Mouse (Mus musculus): ENCODE results near the gene Gm10471. TPM values are rescaled to one million over a fixed set of nuclear protein-coding genes. Genes with fewer than 3 reads are reported as not detected.
"Not testable (repeated sequence)": the region's sequence is repeated elsewhere in the genome, so short reads cannot be mapped to it uniquely, and the experiment has no call there.

Gene Gm10471
- polyA plus RNA-seq (2014; fragmentation: Nextera tagmentation; extraction: Ambion mirVana), result not detected in 2 replicates

DNA sequence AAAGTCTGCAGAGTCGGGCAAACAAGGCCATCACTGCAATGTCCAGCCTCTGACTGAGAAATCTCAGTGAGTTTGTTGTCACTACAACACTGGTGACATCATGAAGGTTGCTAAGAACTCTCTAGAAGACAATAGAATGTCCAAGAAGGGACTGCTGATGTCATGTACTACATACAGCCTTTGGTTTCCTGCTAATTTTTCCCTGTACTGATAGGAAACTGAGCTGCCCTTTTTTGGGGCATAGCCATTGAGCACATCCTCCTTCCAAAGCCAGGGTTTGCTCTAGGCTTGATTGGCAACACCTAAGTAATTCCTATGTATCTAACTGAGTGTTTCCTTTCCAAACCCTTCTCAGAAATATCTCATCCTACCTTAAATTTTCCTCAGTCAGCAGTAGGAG lies at the start of gene Gm10471:
Gm10471 (minus strand) TSS at position 101 of the 400 bp plus-strand sequence.
- not testable (repeated sequence) for H3K9me3 ChIP-seq (ENCODE audit: low read depth, low read length)

DNA sequence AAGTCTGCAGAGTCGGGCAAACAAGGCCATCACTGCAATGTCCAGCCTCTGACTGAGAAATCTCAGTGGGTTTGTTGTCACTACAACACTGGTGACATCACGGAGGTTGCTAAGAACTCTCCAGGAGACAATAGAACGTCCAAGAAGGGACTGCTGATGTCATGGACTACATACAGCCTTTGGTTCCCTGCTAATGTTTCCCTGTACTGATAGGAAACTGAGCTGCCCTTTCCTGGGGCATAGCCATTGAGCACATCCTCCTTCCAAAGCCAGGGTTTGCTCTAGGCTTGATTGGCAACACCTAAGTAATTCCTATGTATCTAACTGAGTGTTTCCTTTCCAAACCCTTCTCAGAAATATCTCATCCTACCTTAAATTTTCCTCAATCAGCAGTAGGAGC lies 32.2 kb upstream of the Gm10471 start, which contains the start of gene Gm10220:
Gm10220 (minus strand) TSS at position 101 of the 400 bp plus-strand sequence.
- H3K4me1 ChIP-seq (ENCODE audit: insufficient read depth); H3K4me2 ChIP-seq; H3K27me3 ChIP-seq (ENCODE audit: insufficient read depth, low read length); H3K9me3 ChIP-seq (ENCODE audit: low read depth, low read length); H3K36me3 ChIP-seq (ENCODE audit: insufficient read depth); ATAC-seq (ENCODE audit: insufficient read depth); H3K9ac ChIP-seq; DNase-seq; H3K27ac ChIP-seq (ENCODE audit: low read depth); H3K4me3 ChIP-seq (ENCODE audit: low read depth, low read length): not testable (repeated sequence)
- no CpG with 5 or more reads among the region's 3 CpGs for WGBS

More for the DNA sequence above, at the start of gene Gm10471:
- not testable (repeated sequence) for H3K27ac ChIP-seq (ENCODE audit: low read depth); H3K36me3 ChIP-seq (ENCODE audit: insufficient read depth); H3K4me3 ChIP-seq (ENCODE audit: low read depth, low read length); H3K9ac ChIP-seq; H3K4me1 ChIP-seq (ENCODE audit: insufficient read depth); DNase-seq; ATAC-seq (ENCODE audit: insufficient read depth); H3K27me3 ChIP-seq (ENCODE audit: insufficient read depth, low read length); H3K4me2 ChIP-seq
- WGBS, result 52% methylated on average over 1 of the region's 1 CpGs

GRCm38 (mm10) chr5:26105262-26105661 lies 16.2 kb upstream of the Gm10471 start, which contains the start of gene 5031410I06Rik:
5031410I06Rik (minus strand) TSS chr5:26105362.
- not testable (repeated sequence) for H3K4me3 ChIP-seq (ENCODE audit: low read depth, low read length); H3K4me2 ChIP-seq; H3K27me3 ChIP-seq (ENCODE audit: insufficient read depth, low read length); H3K36me3 ChIP-seq (ENCODE audit: insufficient read depth); H3K9me3 ChIP-seq (ENCODE audit: low read depth, low read length); DNase-seq; H3K4me1 ChIP-seq (ENCODE audit: insufficient read depth); H3K27ac ChIP-seq (ENCODE audit: low read depth); H3K9ac ChIP-seq; ATAC-seq (ENCODE audit: insufficient read depth)
- WGBS, result no CpG with 5 or more reads among the region's 3 CpGs

- not testable (repeated sequence) for H3K27ac ChIP-seq (ENCODE audit: low read depth); H3K27me3 ChIP-seq (ENCODE audit: insufficient read depth, low read length); H3K9me3 ChIP-seq (ENCODE audit: low read depth, low read length); H3K4me1 ChIP-seq (ENCODE audit: insufficient read depth); H3K9ac ChIP-seq; H3K4me2 ChIP-seq; H3K4me3 ChIP-seq (ENCODE audit: low read depth, low read length); H3K36me3 ChIP-seq (ENCODE audit: insufficient read depth); ATAC-seq (ENCODE audit: insufficient read depth)
- peak; percentile 10 for DNase-seq
These were observed 10.1 kb downstream of the Gm10471 start for GRCm38 (mm10) chr5:26079023-26079422.

GRCm38 (mm10) chr5:26070716-26071115 lies 18.4 kb downstream of the Gm10471 start:
- Histone ChIP-seq H3K4me3 (ENCODE audit: low read depth, low read length) (no peak overlapping the region), H3K4me2 (no peak overlapping the region), H3K4me1 (ENCODE audit: insufficient read depth) (no peaks in the 10 kb centered on the region), H3K27ac (ENCODE audit: low read depth) (no peak overlapping the region), H3K36me3 (ENCODE audit: insufficient read depth) (no peaks in the 10 kb centered on the region), H3K9ac (no peak overlapping the region), H3K27me3 (ENCODE audit: insufficient read depth, low read length) (no peaks in the 10 kb centered on the region), H3K9me3 (ENCODE audit: low read depth, low read length) (no peaks in the 10 kb centered on the region)
- no peak for TF ChIP-seq CTCF (IDR thresholded peaks at IDR 0.05; ENCODE audit: low read depth)
- WGBS, result 83% methylated on average over 24 of the region's 24 CpGs
- no peak for ATAC-seq (ENCODE audit: insufficient read depth)
- DNase-seq, result no peak

GRCm38 (mm10) chr5:26058481-26058880 lies 30.6 kb downstream of the Gm10471 start, which contains the start of gene Gm7347:
Gm7347 (minus strand) TSS chr5:26058581.
- DNase-seq; H3K27ac ChIP-seq (ENCODE audit: low read depth); ATAC-seq (ENCODE audit: insufficient read depth); H3K4me3 ChIP-seq (ENCODE audit: low read depth, low read length); H3K4me1 ChIP-seq (ENCODE audit: insufficient read depth); H3K9me3 ChIP-seq (ENCODE audit: low read depth, low read length); H3K27me3 ChIP-seq (ENCODE audit: insufficient read depth, low read length); H3K9ac ChIP-seq; H3K4me2 ChIP-seq; H3K36me3 ChIP-seq (ENCODE audit: insufficient read depth): not testable (repeated sequence)
- no CpG with 5 or more reads among the region's 2 CpGs for whole genome bisulfite sequencing

DNA sequence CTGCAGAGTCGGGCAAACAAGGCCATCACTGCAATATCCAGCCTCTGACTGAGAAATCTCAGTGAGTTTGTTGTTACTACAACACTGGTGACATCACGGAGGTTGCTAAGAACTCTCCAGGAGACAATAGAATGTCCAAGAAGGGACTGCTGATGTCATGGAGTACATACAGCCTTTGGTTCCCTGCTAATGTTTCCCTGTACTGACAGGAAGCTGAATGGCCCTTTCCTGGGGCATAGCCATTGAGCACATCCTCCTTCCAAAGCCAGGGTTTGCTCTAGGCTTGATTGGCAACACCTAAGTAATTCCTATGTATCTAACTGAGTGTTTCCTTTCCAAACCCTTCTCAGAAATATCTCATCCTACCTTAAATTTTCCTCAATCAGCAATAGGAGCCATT lies 49.6 kb downstream of the Gm10471 start, which contains the start of gene Speer4a:
Speer4a (minus strand) TSS at position 101 of the 400 bp plus-strand sequence.
- H3K4me3 ChIP-seq (ENCODE audit: low read depth, low read length); H3K27ac ChIP-seq (ENCODE audit: low read depth); H3K27me3 ChIP-seq (ENCODE audit: insufficient read depth, low read length); DNase-seq; H3K36me3 ChIP-seq (ENCODE audit: insufficient read depth); H3K9ac ChIP-seq; H3K4me2 ChIP-seq; H3K9me3 ChIP-seq (ENCODE audit: low read depth, low read length); ATAC-seq (ENCODE audit: insufficient read depth); H3K4me1 ChIP-seq (ENCODE audit: insufficient read depth): not testable (repeated sequence)
- 65% methylated on average over 2 of the region's 2 CpGs for WGBS

Other genes starting within 250 kb of the Gm10471 start
- 0.07 TPM in 1 of 2 replicates, not detected in the other for gene Gm21663, start 146.9 kb downstream of the Gm10471 start, polyA plus RNA-seq (2014; fragmentation: Nextera tagmentation; extraction: Ambion mirVana)
- gene Gm21671, start 134.9 kb downstream of the Gm10471 start, polyA plus RNA-seq (2014; fragmentation: Nextera tagmentation; extraction: Ambion mirVana), result 0.12 TPM in 1 of 2 replicates, not detected in the other
- not detected in 2 replicates for gene Gm21680, start 116.6 kb downstream of the Gm10471 start, polyA plus RNA-seq (2014; fragmentation: Nextera tagmentation; extraction: Ambion mirVana)
- 0.11 TPM in 1 of 2 replicates, not detected in the other for gene Gm21698, start 100.6 kb downstream of the Gm10471 start, polyA plus RNA-seq (2014; fragmentation: Nextera tagmentation; extraction: Ambion mirVana)
- 0.21 TPM in 1 of 2 replicates, not detected in the other for gene Gm1979, start 84.5 kb downstream of the Gm10471 start, polyA plus RNA-seq (2014; fragmentation: Nextera tagmentation; extraction: Ambion mirVana)
- gene Gm5862, start 66.4 kb downstream of the Gm10471 start, polyA plus RNA-seq (2014; fragmentation: Nextera tagmentation; extraction: Ambion mirVana), result 0.13 TPM in 1 of 2 replicates, not detected in the other
- 0.08 TPM in 1 of 2 replicates, not detected in the other for gene Speer4a, start 49.7 kb downstream of the Gm10471 start, polyA plus RNA-seq (2014; fragmentation: Nextera tagmentation; extraction: Ambion mirVana)
- gene Gm7347, start 30.7 kb downstream of the Gm10471 start, polyA plus RNA-seq (2014; fragmentation: Nextera tagmentation; extraction: Ambion mirVana), result 0.07 TPM in 1 of 2 replicates, not detected in the other
- gene 5031410I06Rik, start 16.1 kb upstream of the Gm10471 start, polyA plus RNA-seq (2014; fragmentation: Nextera tagmentation; extraction: Ambion mirVana), result not detected in 2 replicates
- 0.12 TPM in 1 of 2 replicates, not detected in the other for gene Gm10220, start 32.1 kb upstream of the Gm10471 start, polyA plus RNA-seq (2014; fragmentation: Nextera tagmentation; extraction: Ambion mirVana)
- 0.11 TPM in 1 of 2 replicates, not detected in the other for gene Gm7361, start 168.4 kb upstream of the Gm10471 start, polyA plus RNA-seq (2014; fragmentation: Nextera tagmentation; extraction: Ambion mirVana)